8 mouse cellular contexts compared by ENCODE assay signal in the genomic region with DNA sequence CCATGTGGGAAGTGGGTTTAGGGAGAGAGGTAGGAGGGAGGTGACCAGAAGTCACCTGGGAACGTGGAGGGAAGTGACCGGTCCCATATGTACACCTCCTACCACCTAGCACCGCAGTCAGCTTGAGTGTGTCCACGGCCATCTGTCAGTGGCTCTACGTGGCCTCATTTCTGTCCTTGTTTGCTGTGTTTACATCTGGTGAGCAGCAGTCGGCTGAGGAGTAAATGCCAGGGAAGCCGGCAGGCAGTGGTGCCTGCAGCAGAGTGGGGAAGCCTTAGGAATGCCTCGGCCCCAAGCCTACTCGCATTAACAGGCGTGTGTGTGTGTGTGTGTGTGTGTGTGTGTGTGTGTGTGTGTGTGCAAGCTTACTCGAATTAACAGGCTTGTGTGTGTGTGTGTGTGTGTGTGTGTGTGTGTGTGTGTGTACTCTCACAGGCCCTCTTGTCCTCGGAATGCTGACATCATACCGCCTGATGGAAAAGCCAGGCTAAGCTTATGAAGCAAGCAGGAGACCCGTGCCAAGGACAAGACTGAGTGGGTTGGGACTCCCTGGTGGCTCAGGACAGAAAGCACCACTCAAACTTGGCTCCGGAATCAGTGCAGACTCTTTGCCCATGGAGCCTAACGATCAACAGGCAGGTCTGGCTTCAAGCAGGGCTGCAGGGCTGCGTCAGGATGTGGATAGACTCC. TPM values are rescaled to one million over a fixed set of nuclear protein-coding genes. Genes with fewer than 3 reads are reported as not detected.
DNase-seq lines count a peak whose midpoint lies in the region; ATAC-seq lines count a peak whose summit lies in the region.

No protein-coding gene starts in this region.

- no peaks in the 10 kb centered on the region for H3K27me3 ChIP-seq in midbrain, embryonic 10.5 days (ENCODE audit: low read depth, poor library complexity, severe bottlenecking)
- no peaks in the 10 kb centered on the region for H3K27me3 ChIP-seq in midbrain, embryonic 11.5 days (ENCODE audit: control insufficient read depth, insufficient read depth, low read length)

- H3K36me3 ChIP-seq in midbrain, embryonic 10.5 days: peaks cover 61% of the 10 kb centered on the region
- H3K36me3 ChIP-seq in midbrain, embryonic 11.5 days (ENCODE audit: control insufficient read depth, insufficient read depth, low read length): peaks cover 10% of the 10 kb centered on the region

- DNase-seq in cerebellum, postnatal 4 days (ENCODE audit: low spot score in 2 of 2): no peak
- DNase-seq in midbrain, embryonic 10.5 days (ENCODE audit: low spot score): no peak
- DNase-seq in midbrain, embryonic 11.5 days (ENCODE audit: low spot score, missing footprints): no peak
- DNase-seq in heart, postnatal 10 days: peak; percentile 45 to 56
- DNase-seq in lung, postnatal 4 days: peak; percentile 53 to 73
- DNase-seq in thymus, postnatal 4 days: no peak
- no peak for DNase-seq in ovary, postnatal 14 days (ENCODE audit: low spot score)

- H3K4me3 ChIP-seq in midbrain, embryonic 10.5 days: no peak overlapping the region
- H3K4me3 ChIP-seq in midbrain, embryonic 11.5 days (ENCODE audit: low read depth, low read length): no peak overlapping the region

- no peaks in the 10 kb centered on the region for H3K9me3 ChIP-seq in midbrain, embryonic 10.5 days (replicated peaks)
- no peaks in the 10 kb centered on the region for H3K9me3 ChIP-seq in midbrain, embryonic 11.5 days (ENCODE audit: control insufficient read depth, low read length)

- H3K27ac ChIP-seq in midbrain, embryonic 10.5 days (replicated peaks): 0 out of 2 replicates have a peak overlapping the region, but pooled peaks have one; percentile 46
- H3K27ac ChIP-seq in midbrain, embryonic 11.5 days (ENCODE audit: low read depth, low read length): no peak overlapping the region

- no peak overlapping the region for H3K9ac ChIP-seq in midbrain, embryonic 11.5 days (ENCODE audit: low read length)

- H3K4me2 ChIP-seq in midbrain, embryonic 11.5 days: no peak overlapping the region

- peaks cover 14% of the 10 kb centered on the region for H3K4me1 ChIP-seq in midbrain, embryonic 10.5 days
- H3K4me1 ChIP-seq in midbrain, embryonic 11.5 days (ENCODE audit: control insufficient read depth, insufficient read depth, low read length): no peaks in the 10 kb centered on the region; the same call in 1 of the 2 replicates

- WGBS in midbrain, embryonic 10.5 days: 80% methylated on average over 17 of the region's 17 CpGs
- 81% methylated on average over 17 of the region's 17 CpGs for WGBS in midbrain, embryonic 11.5 days

- peak; percentile 28; the same call in 1 of the 2 replicates for ATAC-seq in cerebellum, adult (ENCODE audit: insufficient number of reproducible peaks, low FRiP score, low TSS enrichment)
- ATAC-seq in midbrain, embryonic 11.5 days (ENCODE audit: low FRiP score): no peak

- intact Hi-C loops in heart, postnatal 10 days (cut with DNase I): no loop called here

RNA-seq across cellular contexts. Expression of a gene that starts 11.9 kb away (rescaled TPM):
- polyA plus RNA-seq in midbrain, embryonic 10.5 days (2016; fragmentation: Nextera tagmentation; extraction: Ambion mirVana): 17.7 and 22.0 TPM in 2 replicates
- polyA plus RNA-seq in midbrain, embryonic 11.5 days (2014; fragmentation: Nextera tagmentation; extraction: Ambion mirVana): 35.4 and 48.3 TPM in 2 replicates
- total RNA-seq in heart, postnatal 10 days (2021): 1 to 10 TPM in 1 of 2 experiments, under 1 TPM in 1; 0.57 to 1.1 TPM

RNA-seq across cellular contexts. Expression of a gene that starts 27.0 kb away (rescaled TPM):
- polyA plus RNA-seq in midbrain, embryonic 10.5 days (2016; fragmentation: Nextera tagmentation; extraction: Ambion mirVana): 0.26 and 0.34 TPM in 2 replicates
- polyA plus RNA-seq in midbrain, embryonic 11.5 days (2014; fragmentation: Nextera tagmentation; extraction: Ambion mirVana): not detected in 2 replicates
- total RNA-seq in heart, postnatal 10 days (2021): under 1 TPM; 0.10 to 0.19 TPM

RNA-seq across cellular contexts. Expression of a gene that starts 39.9 kb away (rescaled TPM):
- 35.9 and 43.0 TPM in 2 replicates for polyA plus RNA-seq in midbrain, embryonic 10.5 days (2016; fragmentation: Nextera tagmentation; extraction: Ambion mirVana)
- polyA plus RNA-seq in midbrain, embryonic 11.5 days (2014; fragmentation: Nextera tagmentation; extraction: Ambion mirVana): 28.5 and 31.9 TPM in 2 replicates
- total RNA-seq in heart, postnatal 10 days (2021): 10 to 100 TPM; 11.5 to 12.8 TPM

RNA-seq across cellular contexts. Expression of a gene that starts 39.9 kb away (rescaled TPM):
- polyA plus RNA-seq in midbrain, embryonic 10.5 days (2016; fragmentation: Nextera tagmentation; extraction: Ambion mirVana): 48.7 and 51.0 TPM in 2 replicates
- 46.0 and 46.8 TPM in 2 replicates for polyA plus RNA-seq in midbrain, embryonic 11.5 days (2014; fragmentation: Nextera tagmentation; extraction: Ambion mirVana)
- 10 to 100 TPM; 10.2 to 12.5 TPM for total RNA-seq in heart, postnatal 10 days (2021)

RNA-seq across cellular contexts. Expression of a gene that starts 56.6 kb away (rescaled TPM):
- 43.0 and 47.6 TPM in 2 replicates for polyA plus RNA-seq in midbrain, embryonic 10.5 days (2016; fragmentation: Nextera tagmentation; extraction: Ambion mirVana)
- polyA plus RNA-seq in midbrain, embryonic 11.5 days (2014; fragmentation: Nextera tagmentation; extraction: Ambion mirVana): 22.1 and 25.8 TPM in 2 replicates
- total RNA-seq in heart, postnatal 10 days (2021): 10 to 100 TPM; 19.2 to 22.0 TPM

Comparison
In these comparisons a context has a peak if more than half of its experiments do, and no peak if none do; other contexts are left out.
1. DNase-seq: peak in heart, postnatal 10 days (2 of 2) and lung, postnatal 4 days (2 of 2); none in cerebellum, postnatal 4 days (0 of 2), midbrain, embryonic 10.5 days (single experiment), midbrain, embryonic 11.5 days (single experiment), thymus, postnatal 4 days (single experiment) and ovary, postnatal 14 days (single experiment).